Mouse (Mus musculus) bone marrow, adult 2 months (tissue): ENCODE data around the gene Ttll12.

ENCODE experiments used
- CTCF ChIP-seq: fragments of 200-500 bp; IDR thresholded peaks from 2 replicates; pipeline ENCODE4 v1.5.1; 2011; ENCODE audit warnings: low read length, control low read depth; ENCODE audit not compliant: control insufficient read depth, insufficient read depth
- POLR2A ChIP-seq: fragments of 200-500 bp; IDR thresholded peaks from 2 replicates; pipeline ENCODE4 v1.6.1; 2011; ENCODE audit warnings: low read depth, mild to moderate bottlenecking, control low read depth, low read length, borderline replicate concordance; ENCODE audit not compliant: control insufficient read depth

DNA sequence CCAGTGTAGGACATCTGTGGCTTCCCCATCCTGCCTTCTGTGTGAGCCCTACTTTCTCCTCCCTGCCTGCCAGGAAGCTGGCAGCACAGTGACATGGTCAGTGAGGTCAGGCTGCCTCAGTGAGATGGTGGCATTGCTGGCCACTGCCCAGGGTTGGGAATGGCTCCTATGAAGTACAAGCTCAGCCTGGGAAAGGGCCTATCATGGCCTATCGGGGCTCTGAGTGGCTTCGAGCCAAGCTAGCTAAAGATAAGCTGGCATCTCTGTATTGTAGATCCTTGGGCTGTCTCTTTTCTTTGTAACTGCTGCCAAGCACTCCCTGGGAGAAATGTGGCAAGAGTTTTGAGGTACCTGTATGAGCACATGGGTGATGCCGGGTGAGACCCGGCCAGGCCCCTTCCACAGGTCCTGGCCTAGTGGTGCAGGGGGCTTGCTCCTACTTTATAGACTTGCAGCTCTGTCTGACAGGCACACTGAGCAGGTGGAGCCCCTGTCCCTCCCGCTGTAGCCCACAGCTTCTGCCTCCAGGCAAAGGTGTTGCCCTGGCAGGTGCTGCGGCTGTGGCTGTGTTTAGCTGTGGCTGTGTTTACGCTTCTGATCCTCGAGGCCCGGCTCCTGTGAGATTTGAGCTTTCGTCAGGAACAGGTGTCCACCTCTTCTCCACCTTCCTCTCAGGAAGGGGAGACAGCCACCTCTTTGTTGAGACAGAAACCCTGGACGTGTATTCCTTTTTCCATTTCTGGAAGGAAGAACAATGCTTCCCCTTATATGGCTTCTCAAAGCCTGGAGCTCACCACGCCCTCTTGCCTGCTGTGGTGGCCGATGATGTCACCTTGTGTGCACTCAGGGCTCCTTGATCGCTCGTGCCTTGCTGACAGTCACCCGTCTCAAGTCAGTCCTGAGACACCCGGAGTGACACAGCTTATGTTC is 59.7 kb downstream of the Ttll12 start:
- no peak for TF ChIP-seq POLR2A
- TF ChIP-seq CTCF = no peak
